Mouse (Mus musculus): ENCODE results near the gene Gpi1. TPM values are rescaled to one million over a fixed set of nuclear protein-coding genes. Genes with fewer than 3 reads are reported as not detected.
"Not testable (repeated sequence)": the region's sequence is repeated elsewhere in the genome, so short reads cannot be mapped to it uniquely, and the experiment has no call there.

Gpi1 gene
- total and polyA plus RNA-seq, 3 experiments = 290 to 557 (median 507) TPM

DNA sequence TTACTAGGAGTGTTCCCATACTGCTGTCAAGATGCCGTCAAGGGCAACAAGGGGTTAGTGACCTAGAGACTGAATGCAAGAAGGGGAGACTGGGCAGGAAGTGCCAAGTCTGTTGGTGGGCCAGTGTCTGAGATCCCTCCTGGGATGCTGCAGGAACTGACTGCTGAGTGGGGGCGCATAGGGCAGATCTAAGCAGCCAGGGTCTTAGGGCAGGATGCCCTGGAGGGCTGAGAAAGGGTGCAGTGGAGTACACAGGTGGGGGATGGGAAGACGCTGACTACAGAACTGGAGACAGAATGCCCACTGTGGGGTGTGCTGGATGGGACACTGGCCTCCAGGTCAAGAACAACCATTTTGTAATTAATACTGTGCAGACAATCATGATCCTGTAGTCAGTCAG, 46.3 kb downstream of the Gpi1 start:
- no peak for DNase-seq

DNA sequence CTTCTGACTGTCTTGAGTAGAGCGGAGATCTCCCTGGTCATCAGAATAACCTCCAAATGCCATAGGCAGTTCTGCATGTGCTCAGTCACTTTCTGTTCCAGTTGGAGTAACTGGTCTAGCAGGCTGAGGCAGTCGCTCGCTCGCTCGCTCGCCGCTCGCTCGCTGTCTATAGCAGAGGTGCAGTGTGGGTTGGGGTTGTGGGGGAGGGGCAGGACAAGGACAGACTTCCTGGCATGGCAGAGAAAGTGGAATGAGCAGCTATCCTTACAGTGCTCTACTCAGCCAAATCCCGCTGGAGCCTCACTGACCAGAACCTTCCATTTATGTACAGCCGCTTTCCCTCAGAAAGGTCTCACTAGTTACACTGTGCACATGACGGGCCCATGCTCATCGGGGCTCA, 46.8 kb downstream of the Gpi1 start:
- DNase-seq = no peak

DNA sequence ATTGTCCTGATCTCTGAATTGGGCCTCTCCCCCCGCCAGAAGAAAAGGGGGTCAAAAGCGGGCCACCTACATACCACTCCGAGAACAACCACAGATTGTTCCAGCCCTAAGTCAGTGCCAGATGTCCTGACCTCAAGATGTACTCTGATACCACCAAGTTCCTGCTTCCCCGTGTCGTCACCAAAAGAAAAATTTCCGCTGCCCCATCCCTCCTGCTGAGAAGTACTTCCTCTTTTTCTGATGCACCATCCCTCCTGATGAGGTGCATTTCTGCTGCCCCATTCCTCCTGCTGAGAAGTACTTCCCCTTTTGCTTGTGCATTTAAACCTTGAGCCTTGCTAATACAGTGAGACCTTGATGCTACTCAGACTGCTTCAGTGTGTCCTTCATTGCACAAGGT, 53.9 kb downstream of the Gpi1 start:
- not testable (repeated sequence) for DNase-seq

DNA sequence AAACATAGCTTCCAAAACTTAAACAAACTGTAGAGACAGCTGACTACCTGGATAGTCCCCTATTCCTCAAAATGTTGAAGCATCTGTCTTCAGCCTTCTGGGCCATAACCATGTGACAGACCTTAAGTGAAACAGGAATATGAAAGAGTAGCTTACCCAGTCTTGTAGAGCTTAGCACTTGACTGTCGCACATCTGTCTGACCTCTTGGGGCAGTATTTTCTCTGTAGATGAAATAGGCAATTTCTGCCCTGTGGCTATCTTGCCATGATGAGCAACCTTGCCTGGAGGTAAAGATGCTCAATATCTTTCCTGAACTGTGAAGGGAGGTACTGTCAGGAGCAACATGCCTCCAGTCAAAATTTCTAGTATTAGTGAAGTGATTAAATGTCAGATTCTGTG, 57.9 kb downstream of the Gpi1 start:
- DNase-seq = no peak

DNA sequence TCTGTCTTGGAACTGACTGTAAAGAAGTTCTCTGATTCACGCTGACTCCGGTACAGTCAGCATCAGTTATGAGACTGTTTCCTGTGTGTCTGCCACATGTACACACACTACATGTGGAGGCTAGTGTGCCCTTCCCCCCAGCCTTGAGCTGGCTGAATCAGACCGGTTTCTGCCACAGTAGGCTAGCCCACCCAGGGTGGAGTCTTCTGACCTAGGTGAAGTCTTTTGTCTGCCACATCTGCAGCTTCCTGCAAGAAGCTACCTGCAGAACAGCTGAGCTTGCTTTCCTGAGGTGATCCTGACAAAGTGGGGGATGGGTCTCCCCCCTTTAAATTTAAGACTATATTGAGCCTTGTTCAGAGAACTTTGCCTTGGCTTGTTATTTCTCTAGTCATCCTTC, 60.7 kb downstream of the Gpi1 start, which contains the start of gene Uba2:
Gene Uba2, minus strand, starts transcription at position 146 of the 400 bp plus-strand sequence.
- DNase-seq = no peak

DNA sequence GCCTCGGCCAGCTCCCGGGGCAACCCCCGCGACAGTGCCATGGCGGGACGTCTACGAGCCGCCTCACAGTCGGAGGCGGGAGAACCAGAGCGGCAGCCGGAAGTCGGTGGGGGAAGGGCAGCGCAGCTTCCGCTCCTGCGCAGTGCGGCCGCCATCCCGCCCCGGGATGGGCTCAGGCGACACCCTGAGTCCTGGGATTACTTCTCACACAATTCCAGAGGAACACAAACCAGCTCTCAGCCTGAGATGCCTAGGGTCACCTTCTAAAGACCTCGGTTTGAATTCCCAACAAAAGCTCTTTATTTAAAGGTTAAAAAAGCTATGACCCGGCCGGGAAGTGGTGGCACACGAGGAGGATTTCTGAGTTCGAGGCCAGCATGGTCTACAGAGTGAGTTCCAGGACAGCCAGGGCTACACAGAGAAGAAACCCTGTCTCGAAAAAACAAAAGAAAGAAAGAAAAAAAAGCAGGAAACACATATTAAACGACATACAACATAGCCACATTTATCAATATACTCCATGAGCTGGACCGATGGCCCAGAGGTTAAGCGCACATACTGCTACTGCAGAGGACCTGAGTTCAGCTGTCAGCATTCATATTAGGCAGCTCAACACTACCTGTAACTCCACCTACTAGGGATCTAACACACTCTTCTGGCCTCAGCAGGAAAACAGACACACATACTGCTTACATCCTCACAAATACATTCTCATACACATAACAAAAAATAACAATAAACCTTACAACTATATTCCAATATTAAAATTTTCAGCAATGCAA, 61.5 kb downstream of the Gpi1 start:
- peak; percentile 95 for DNase-seq

DNA sequence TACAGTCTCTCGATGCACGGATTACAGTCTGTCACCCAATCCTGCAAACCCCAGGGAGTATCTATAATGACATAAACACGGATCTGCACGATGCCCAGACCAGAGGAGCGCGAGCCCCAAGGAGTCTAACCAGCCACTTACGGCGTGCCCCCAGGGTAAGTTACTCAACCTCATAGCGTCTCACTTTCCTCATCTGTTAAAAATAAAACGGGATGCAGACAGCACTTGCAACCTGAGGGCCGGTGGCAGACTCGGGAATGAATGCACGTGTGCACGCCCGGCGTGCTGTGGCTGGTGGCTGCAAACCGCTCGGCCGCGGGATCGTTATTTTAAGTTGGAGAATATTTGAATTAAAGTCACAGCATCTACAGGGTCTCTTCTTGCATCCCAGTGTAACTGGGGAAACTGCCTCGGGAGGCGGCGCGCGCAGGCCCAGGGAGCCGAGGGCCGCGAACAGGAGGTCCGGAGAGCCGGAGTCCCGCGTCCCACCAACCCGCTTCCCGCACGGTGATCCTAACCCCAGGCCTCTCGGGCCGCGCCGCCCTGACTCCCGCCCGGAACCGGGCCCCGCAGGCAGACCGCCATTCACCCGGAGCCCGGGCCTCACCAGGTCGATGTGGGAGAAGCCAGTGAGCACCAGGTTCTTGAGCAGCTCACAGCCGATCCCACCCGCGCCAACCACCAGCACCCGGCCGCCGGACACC, 62.2 kb downstream of the Gpi1 start:
- no peak for DNase-seq

DNA sequence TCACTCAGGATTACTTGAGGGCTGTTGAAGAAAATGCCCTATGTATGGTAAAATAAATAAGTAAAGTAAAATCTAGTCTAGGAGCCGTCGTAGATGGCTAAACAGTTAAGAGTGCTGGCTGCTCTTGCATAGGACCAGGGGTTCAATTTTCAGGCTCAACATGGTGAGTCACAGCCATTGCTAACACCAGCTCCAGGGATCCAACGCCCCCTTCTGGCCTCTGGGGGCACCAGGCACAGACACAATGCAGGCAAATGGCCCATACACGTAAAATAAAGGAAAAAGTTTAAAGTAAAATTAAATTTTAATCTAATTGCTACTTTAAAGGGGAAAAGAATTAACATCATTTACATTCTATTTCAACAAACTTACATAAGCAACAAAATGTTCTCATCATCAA, 63.3 kb downstream of the Gpi1 start:
- peak; percentile 63 for DNase-seq

DNA sequence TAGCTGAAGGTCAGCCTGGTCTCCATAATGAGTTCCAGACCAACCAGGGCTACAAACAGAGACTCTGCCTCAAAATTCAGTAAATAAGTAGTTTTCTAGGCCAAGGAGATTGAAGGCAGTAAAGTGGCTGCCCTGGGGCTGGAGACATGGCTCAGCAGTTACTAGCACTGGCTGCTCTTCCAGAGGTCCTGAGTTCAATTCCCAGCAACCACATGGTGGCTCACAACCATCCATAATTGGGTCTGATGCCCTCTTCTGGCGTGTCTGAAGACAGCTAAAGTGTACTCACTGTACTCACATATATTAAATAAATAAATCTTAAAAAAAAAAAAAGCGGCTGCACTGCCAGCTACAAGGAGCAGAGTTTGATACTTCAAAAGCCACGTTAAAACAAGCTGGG, 64.1 kb downstream of the Gpi1 start:
- DNase-seq = no peak

DNA sequence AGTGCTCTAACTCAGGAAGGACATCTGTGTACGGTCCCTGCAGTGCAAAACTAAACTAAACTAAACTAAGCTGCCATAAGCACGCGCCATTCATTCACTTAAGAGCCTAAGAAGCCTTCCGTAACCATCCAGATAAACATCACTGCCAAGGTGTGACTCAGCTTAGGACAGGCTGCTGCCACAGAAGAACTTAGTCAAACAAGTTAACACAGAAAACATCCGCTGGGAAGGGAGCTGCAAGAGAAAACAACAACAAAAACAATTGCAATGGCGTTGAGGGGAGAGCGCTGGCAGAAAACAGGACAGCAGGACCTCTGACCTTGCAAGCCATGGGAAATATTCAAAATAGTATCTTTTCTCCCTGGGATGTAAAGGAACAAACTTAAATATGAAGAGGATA, 65.5 kb downstream of the Gpi1 start:
- DNase-seq = no peak

DNA sequence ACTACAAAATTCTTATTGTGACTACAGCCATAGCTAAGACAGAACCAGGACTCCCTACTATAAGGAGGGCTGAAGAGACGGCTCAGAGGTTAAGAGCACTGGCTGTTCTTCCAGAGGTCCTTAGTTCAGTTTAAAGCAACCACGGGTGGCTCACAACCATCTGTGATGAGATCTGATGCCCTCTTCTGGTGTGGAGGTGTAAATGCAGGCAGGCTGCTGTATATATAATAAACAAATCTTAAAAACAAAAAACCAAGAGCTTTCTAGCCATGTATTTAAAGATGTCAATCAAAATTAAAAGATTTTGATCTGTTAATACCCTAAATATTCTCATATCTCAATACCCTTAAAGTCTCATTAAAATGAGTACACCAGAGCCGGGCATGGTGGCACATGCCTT, 71.0 kb downstream of the Gpi1 start:
- DNase-seq = no peak

DNA sequence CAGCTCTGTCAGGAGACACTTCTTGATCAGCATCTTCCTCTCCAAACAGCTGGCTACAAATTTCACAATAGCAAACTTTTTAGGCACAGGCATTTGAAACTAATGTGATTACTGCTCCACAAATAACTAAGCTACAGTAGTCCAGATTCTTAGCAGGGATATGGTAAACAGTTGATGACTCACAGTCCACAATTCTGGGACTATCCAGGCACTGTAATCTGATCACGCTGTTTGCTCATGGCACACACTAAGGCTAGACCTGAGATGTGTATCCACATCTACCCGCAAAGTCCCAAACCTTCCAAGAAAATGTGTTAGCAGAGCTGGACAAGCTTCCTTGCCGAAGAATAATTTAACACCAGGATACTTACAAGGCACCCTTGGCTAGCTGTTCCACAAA, 72.1 kb downstream of the Gpi1 start:
- no peak for DNase-seq

Other genes starting within 250 kb of the Gpi1 start
- gene Scgb2b27, start 216.4 kb downstream of the Gpi1 start, total RNA-seq (2021) = not detected
- gene Scgb2b27, start 216.4 kb downstream of the Gpi1 start, polyA plus RNA-seq (2012; rRNA removed) = not detected in 2 replicates
- not detected for gene Scgb1b27, start 208.9 kb downstream of the Gpi1 start, total RNA-seq (2021)
- not detected in 2 replicates for gene Scgb1b27, start 208.9 kb downstream of the Gpi1 start, polyA plus RNA-seq (2012; rRNA removed)
- gene Scgb1b30, start 134.9 kb downstream of the Gpi1 start, total RNA-seq (2021) = not detected
- not detected in 2 replicates for gene Scgb1b30, start 134.9 kb downstream of the Gpi1 start, polyA plus RNA-seq (2012; rRNA removed)
- gene Wtip, start 97.1 kb downstream of the Gpi1 start, total RNA-seq (2021) = 10 to 100 TPM; 13.6 to 32.2 TPM
- 33.7 and 49.8 TPM in 2 replicates for gene Wtip, start 97.1 kb downstream of the Gpi1 start, polyA plus RNA-seq (2012; rRNA removed)
- 10 to 100 TPM; 63.5 to 75.7 TPM for gene Uba2, start 60.7 kb downstream of the Gpi1 start, total RNA-seq (2021)
- 22.5 and 25.2 TPM in 2 replicates for gene Uba2, start 60.7 kb downstream of the Gpi1 start, polyA plus RNA-seq (2012; rRNA removed)
- 10 to 100 TPM; 15.4 to 24.4 TPM for gene Pdcd2l, start 33.7 kb downstream of the Gpi1 start, total RNA-seq (2021)
- 27.9 and 31.1 TPM in 2 replicates for gene Pdcd2l, start 33.7 kb downstream of the Gpi1 start, polyA plus RNA-seq (2012; rRNA removed)
- not detected for gene Gm6096, start 20.7 kb upstream of the Gpi1 start, total RNA-seq (2021)
- gene Gm6096, start 20.7 kb upstream of the Gpi1 start, polyA plus RNA-seq (2012; rRNA removed) = not detected in 2 replicates
- gene 4931406P16Rik, start 83.2 kb upstream of the Gpi1 start, total RNA-seq (2021) = 10 to 100 TPM; 57.9 to 68.4 TPM
- gene 4931406P16Rik, start 83.2 kb upstream of the Gpi1 start, polyA plus RNA-seq (2012; rRNA removed) = 40.3 and 44.5 TPM in 2 replicates
- 100 to 1,000 TPM; 104 to 134 TPM for gene Lsm14a, start 163.0 kb upstream of the Gpi1 start, total RNA-seq (2021)
- 17.9 and 23.5 TPM in 2 replicates for gene Lsm14a, start 163.0 kb upstream of the Gpi1 start, polyA plus RNA-seq (2012; rRNA removed)